Mouse (Mus musculus) kidney, postnatal 0 days (tissue): ENCODE data around the gene Chd4. TPM values are rescaled to one million over a fixed set of nuclear protein-coding genes. Genes with fewer than 3 reads are reported as not detected.

ENCODE experiments used
- ATAC-seq: fragments of 200-750 bp; cut with Nextera tagmentation; replicated peaks from 2 replicates; pipeline ENCODE4 v1.8.0; 2017; ENCODE audit warnings: low read depth, moderate number of reproducible peaks, moderate TSS enrichment, moderate library complexity; ENCODE audit not compliant: low FRiP score
- DNase-seq: peaks from one replicate; pipeline ENCODE4 v3.0.0-alpha.2; 2016; ENCODE audit warnings: low spot score
- H3K27ac ChIP-seq: fragments of 300-500 bp; sonication (generic); 2 replicates; pipeline ENCODE4 v1.5.1; 2014; ENCODE audit warnings: mild to moderate bottlenecking
- H3K27me3 ChIP-seq: fragments of 300-500 bp; sonication (generic); 2 replicates; pipeline ENCODE4 v1.6.1; 2014; ENCODE audit warnings: low read length, mixed read lengths; ENCODE audit not compliant: insufficient read depth
- H3K36me3 ChIP-seq: fragments of 300-500 bp; sonication (generic); 2 replicates; pipeline ENCODE4 v1.6.1; 2014; ENCODE audit warnings: low read length, mixed read lengths; ENCODE audit not compliant: insufficient read depth
- H3K4me1 ChIP-seq: fragments of 300-500 bp; sonication (generic); replicated peaks from 2 replicates; pipeline ENCODE4 v1.6.1; 2014; ENCODE audit warnings: antibody characterized with exemption, low read length, mixed read lengths; ENCODE audit not compliant: insufficient read depth
- H3K4me2 ChIP-seq: fragments of 300-500 bp; sonication (generic); 2 replicates; pipeline ENCODE4 v1.6.1; 2014; ENCODE audit warnings: mild to moderate bottlenecking, low read length, moderate library complexity, mixed read lengths
- H3K4me3 ChIP-seq: fragments of 300-500 bp; sonication (generic); replicated peaks from 2 replicates; pipeline ENCODE4 v1.5.1; 2014; ENCODE audit warnings: low read depth, low read length
- H3K9ac ChIP-seq: fragments of 300-500 bp; sonication (generic); 2 replicates; pipeline ENCODE4 v1.6.1; 2014; ENCODE audit warnings: low read depth, low read length
- H3K9me3 ChIP-seq: fragments of 300-500 bp; sonication (generic); replicated peaks from 2 replicates; pipeline ENCODE4 v1.6.1; 2016; ENCODE audit warnings: low read length, inconsistent platforms, mixed read lengths
- CTCF ChIP-seq: IDR thresholded peaks from 2 replicates; pipeline ENCODE4 v1.5.1; 2016; ENCODE audit warnings: antibody characterized with exemption, low read depth, mild to moderate bottlenecking, moderate library complexity
- WGBS: fragments of 180-500 bp; shearing (Covaris S2); extraction: QIAGEN DNeasy Blood & Tissue Kit; methylation state at CpG from one replicate; pipeline ENCODE4 v1.1.7; 2014; 5-methylcytosine and 5-hydroxymethylcytosine counted together
- polyA plus RNA-seq: library from polyadenylated mRNA; unstranded; fragments of >200 nt; fragmentation: Nextera tagmentation; extraction: Ambion mirVana; gene quantifications from 2 replicates; pipeline ENCODE4 v1.2.1, GENCODE M21; 2015

Gene Chd4
- 60.7 and 64.2 TPM in 2 replicates for polyA plus RNA-seq

DNA sequence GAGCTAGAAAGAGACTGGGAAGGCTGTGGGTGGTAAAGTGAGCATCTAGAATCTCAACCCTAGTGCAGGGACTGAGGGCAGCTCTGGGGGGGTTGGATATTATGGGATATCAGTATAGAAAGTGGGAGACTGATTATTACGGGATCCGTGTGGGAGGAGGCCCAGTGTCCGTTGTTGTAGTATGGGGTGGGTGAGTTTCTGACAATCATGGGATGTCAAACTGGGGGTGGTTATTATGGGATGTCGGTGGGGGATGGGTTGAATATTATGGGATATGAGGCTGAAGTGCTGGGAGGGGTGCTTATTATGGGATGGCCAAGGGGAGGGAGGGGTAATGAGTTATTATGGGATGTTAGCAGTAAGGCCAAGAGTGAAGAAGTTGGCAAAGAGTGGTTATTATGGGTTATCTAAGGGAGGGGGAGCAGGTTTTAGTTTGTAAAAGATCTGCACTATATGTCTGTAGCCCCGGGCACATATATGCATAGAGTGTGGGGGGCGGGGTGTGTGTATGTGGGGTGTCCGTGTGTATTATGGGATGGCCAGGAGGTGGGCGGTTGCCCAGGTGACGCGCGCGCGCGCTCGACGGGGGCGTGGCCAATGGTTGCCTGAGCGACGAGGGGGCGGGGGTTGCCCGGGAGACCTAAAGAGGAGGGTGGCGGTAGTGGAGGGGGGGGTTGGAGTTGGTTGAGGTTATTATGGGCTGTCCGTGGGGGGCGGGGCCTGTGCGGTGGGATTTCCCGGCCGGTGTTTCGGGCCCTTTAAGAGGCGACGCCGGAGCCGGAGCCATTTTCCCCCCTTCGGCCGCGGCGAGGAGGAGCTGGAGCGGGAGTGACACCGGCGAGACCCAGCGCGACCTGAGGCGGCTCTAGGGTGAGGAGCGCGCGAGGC lies at the start of gene Chd4:
TSS of gene Chd4 (plus strand) at position 591 of the 888 bp plus-strand sequence.
- ATAC-seq (peak; percentile 64), DNase-seq (peak; percentile 96)
- peaks cover 31% of the 10 kb centered on the region for H3K4me1 ChIP-seq

DNA sequence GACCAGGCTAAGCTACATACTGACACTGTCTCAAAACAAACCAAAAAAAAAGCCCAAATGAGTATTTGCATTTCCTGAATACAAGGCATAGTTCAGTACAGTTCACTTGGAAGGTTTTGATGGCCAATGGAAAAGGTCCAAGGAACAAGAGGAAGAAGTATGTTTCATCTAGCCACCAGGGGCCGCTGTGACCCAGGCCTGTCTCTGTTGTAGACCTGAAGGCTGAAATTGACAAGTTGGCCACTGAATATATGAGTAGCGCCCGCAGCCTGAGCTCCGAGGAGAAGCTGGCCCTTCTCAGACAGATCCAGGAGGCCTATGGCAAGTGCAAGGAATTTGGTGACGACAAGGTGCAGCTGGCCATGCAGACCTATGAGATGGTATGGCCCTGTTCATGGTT lies 49.1 kb upstream of the Chd4 start:
- Histone ChIP-seq H3K27ac (no peak overlapping the region), H3K4me1 (no peaks in the 10 kb centered on the region), H3K4me2 (no peak overlapping the region), H3K9me3 (no peaks in the 10 kb centered on the region), H3K9ac (no peak overlapping the region), H3K36me3 (peaks cover 37% of the 10 kb centered on the region), H3K4me3 (no peak overlapping the region), H3K27me3 (no peaks in the 10 kb centered on the region)
- DNase-seq (peak; percentile 95), ATAC-seq (peak; percentile 65)
- WGBS: 25% methylated on average over 5 of the region's 5 CpGs
- peak; percentile 95 for TF ChIP-seq CTCF

More for the DNA sequence above, at the start of gene Chd4:
- no peaks in the 10 kb centered on the region for H3K9me3 ChIP-seq
- peaks cover 15% of the 10 kb centered on the region for H3K36me3 ChIP-seq
- H3K4me3 ChIP-seq: peak within 1 kb of the TSS; percentile 99
- no peak for TF ChIP-seq CTCF
- peak within 1 kb of the TSS; percentile 98 for H3K27ac ChIP-seq
- H3K9ac ChIP-seq: peak within 1 kb of the TSS; percentile 96
- H3K4me2 ChIP-seq: peak within 1 kb of the TSS; percentile 85
- no peaks in the 10 kb centered on the region for H3K27me3 ChIP-seq
- 2% methylated on average over 31 of the region's 45 CpGs for WGBS

DNA sequence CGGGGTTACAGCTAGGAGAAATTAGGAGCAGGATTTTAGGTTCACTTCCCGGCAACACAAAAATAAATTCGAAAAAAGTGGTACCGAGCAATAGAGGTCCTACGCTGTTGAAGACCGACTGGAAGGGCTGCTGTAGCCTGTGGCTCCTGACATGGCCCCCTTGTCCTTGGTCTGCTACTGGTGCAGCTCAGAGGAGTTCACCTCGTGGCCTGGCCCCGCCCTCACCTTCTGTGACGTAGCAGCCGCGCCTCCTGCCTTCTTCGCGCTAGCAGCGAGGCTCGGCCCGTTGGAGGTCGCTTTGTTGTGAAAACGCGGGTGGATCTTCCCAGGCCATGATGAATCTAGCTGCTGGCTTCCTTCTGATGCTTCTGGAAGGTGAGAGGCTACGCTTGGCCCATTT lies 46.1 kb upstream of the Chd4 start, which contains the start of gene Acrbp:
TSS of gene Acrbp (plus strand) at position 12 of the 400 bp plus-strand sequence.
- no peaks in the 10 kb centered on the region for H3K4me1 ChIP-seq
- no peak within 1 kb of the TSS for H3K27ac ChIP-seq
- DNase-seq: no peak
- no peaks in the 10 kb centered on the region for H3K27me3 ChIP-seq
- TF ChIP-seq CTCF: no peak
- H3K4me3 ChIP-seq: no peak within 1 kb of the TSS
- no peak for ATAC-seq
- WGBS: 48% methylated on average over 20 of the region's 20 CpGs
- H3K9me3 ChIP-seq: no peaks in the 10 kb centered on the region
- H3K36me3 ChIP-seq: peaks cover 42% of the 10 kb centered on the region
- H3K4me2 ChIP-seq: no peak within 1 kb of the TSS
- no peak within 1 kb of the TSS for H3K9ac ChIP-seq

DNA sequence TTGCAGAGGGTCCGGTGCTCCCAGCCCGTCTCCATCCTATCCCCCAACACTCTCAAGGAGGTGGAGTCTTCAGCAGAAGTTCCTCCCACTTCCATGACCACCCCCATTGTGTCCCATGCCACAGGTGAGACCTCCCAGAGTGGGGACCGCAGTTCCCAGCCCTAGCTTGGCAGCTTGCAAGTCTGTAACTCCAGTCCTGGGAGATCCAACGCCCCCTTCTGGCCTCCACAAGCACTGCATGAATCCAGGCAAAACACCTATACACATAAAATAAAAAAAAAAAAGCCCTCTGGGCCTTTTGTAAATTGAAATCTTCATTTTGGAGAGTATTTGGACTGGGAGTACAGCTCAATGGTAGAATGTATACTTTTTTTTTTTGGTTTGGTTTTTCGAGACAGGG lies 44.5 kb upstream of the Chd4 start:
- Histone ChIP-seq H3K4me2 (no peak overlapping the region), H3K36me3 (peaks cover 39% of the 10 kb centered on the region), H3K4me1 (no peaks in the 10 kb centered on the region), H3K4me3 (no peak overlapping the region), H3K27ac (no peak overlapping the region), H3K9ac (no peak overlapping the region), H3K9me3 (no peaks in the 10 kb centered on the region), H3K27me3 (no peaks in the 10 kb centered on the region)
- no peak for ATAC-seq
- DNase-seq: no peak
- 69% methylated on average over 5 of the region's 5 CpGs for WGBS
- peak; percentile 47 for TF ChIP-seq CTCF

DNA sequence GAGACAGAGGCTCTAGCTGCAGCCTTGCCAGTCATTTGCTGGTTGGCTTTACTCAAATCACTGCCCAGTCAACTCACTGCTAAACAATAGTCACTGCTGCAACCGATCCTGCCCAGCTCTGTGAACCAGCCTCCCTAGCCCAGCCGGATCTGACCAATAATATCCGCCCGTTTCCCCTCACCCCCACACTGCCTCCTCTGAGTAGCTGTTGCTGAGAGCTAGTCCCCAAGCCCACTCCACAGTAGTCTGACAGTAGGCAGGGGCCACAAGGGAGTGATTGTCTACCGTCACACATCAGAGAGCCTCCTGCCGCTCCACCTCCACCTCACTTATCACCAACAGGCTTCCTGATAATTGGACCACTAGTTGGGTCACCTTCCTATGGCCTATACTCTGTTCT lies 34.3 kb upstream of the Chd4 start:
- ATAC-seq (peak; percentile 67), DNase-seq (peak; percentile 67)
- H3K4me2 ChIP-seq: no peak overlapping the region
- TF ChIP-seq CTCF: no peak
- H3K9ac ChIP-seq: no peak overlapping the region
- H3K9me3 ChIP-seq: no peaks in the 10 kb centered on the region
- no peak overlapping the region; the same call in 1 of the 2 replicates for H3K27ac ChIP-seq
- H3K4me1 ChIP-seq: 0 out of 2 replicates have a peak, but pooled peaks cover 5% of the 10 kb centered on the region
- H3K27me3 ChIP-seq: no peaks in the 10 kb centered on the region
- H3K4me3 ChIP-seq: no peak overlapping the region
- H3K36me3 ChIP-seq: no peaks in the 10 kb centered on the region
- WGBS: 30% methylated on average over 6 of the region's 6 CpGs

DNA sequence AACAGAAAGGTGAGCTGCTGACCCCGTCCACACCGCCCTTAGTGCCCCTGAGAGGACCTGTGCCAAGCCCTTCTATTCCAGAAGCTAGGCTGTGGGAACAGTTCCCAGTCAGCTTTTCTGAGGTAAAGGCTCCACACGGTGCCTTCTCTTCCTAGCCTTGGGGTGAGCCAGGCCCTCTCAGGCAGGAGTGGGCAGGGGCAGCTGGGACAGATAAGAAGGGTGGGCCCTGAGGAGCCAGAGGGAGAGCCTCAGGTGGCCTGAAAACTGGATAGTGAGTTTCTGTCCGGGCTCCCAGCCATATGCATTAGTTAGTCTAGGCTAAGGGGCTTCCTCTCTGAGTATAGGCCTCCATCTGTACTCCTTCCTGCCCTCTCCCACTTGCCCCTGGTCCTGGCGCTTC lies 33.3 kb upstream of the Chd4 start:
- Histone ChIP-seq H3K4me1 (0 out of 2 replicates have a peak, but pooled peaks cover 5% of the 10 kb centered on the region), H3K27me3 (no peaks in the 10 kb centered on the region), H3K4me3 (no peak overlapping the region), H3K4me2 (no peak overlapping the region), H3K9me3 (no peaks in the 10 kb centered on the region), H3K27ac (no peak overlapping the region), H3K36me3 (no peaks in the 10 kb centered on the region), H3K9ac (no peak overlapping the region)
- no peak for ATAC-seq
- TF ChIP-seq CTCF: no peak
- no peak for DNase-seq
- 84% methylated on average over 5 of the region's 5 CpGs for WGBS
